Mouse (Mus musculus) bone marrow, adult 2 months (tissue): ENCODE measurements around the gene Mrrf.

Experiments
- CTCF ChIP-seq: fragments of 200-500 bp; IDR thresholded peaks from 2 replicates; pipeline ENCODE4 v1.5.1; 2011; ENCODE audit warnings: low read length, control low read depth; ENCODE audit not compliant: control insufficient read depth, insufficient read depth
- POLR2A ChIP-seq: fragments of 200-500 bp; IDR thresholded peaks from 2 replicates; pipeline ENCODE4 v1.6.1; 2011; ENCODE audit warnings: low read depth, mild to moderate bottlenecking, control low read depth, low read length, borderline replicate concordance; ENCODE audit not compliant: control insufficient read depth

DNA sequence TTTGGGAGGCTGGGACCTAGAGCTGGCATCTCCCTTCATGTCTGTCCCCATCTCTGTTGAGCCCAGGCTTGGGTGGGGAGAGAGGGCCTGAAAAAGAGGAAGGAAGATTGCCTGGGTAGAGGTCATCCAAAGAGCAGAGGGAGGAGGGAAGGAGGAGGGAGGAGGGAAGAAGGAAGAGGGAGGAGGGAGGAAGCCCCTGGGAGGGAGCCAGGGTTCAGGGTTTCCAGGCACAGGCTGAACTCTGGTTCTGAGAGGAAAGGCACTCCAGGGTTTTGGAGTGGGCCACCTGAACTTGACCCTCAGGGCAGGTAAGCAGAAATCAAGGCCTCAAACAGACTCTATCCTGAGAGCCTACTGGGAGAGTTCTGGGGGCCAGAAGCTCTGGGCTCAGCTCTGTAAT, 80.4 kb downstream of the Mrrf start:
- TF ChIP-seq CTCF (no peak), POLR2A (no peak)
